Mouse (Mus musculus) mammary gland, adult 2 months (tissue): Measurements from ENCODE around the gene 4930505A04Rik. TPM values are rescaled to one million over a fixed set of nuclear protein-coding genes. Genes with fewer than 3 reads are reported as not detected.

Experiments
- polyA plus RNA-seq: library from polyadenylated mRNA; depleted of rRNA; stranded (reverse); fragments of >200 nt; gene quantifications from 2 replicates; pipeline ENCODE4 v1.2.3, GENCODE M21; 2012; ENCODE audit warnings: low replicate concordance; rRNA removed

The 4930505A04Rik gene
- polyA plus RNA-seq = 0.17 TPM in 1 of 2 replicates, not detected in the other

DNA sequence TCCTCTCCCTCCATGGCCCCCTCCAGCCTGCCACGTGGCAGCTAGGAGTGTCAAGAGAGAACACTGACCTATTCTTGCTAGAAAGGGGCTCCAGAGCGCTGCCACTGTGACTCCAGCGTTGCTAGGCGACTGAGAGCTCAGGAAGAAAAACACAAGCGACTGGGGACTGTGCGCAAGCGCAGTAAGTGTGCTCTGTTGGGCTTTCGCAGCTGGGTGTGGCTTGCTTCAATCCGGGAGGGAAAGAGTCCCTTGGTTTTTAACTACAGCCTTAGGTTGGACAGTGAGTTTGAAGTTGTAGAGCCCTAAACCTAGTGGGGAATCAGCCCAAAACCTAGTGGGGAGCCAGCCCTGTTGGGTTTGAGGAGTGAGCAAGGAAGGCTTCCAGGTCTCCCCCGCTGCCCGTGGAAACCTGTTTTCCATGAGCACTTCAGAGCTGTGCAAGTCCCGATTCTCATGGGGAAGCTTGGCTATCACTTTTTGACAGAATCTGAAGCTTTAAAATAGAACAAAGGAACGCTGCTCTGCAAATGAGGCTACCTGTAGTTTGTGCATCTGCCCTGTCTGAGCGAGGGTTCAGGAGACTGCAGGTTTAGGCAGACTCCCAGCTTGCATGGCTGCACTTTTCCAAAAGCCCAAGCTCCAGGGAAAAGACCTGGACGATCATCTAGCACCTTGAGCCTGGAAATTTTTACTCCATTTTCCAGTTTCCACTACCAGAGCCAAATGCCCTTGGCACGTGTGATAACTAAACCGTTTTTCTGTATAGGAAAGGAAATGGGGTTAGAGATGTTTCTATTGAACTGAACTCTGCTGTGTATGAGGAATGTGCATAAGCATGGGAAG lies at the start of gene 4930505A04Rik:
Gene 4930505A04Rik, minus strand, starts transcription at position 77 of the 843 bp plus-strand sequence.

Other genes with a start within 250 kb of the 4930505A04Rik start
- gene Sptbn1, start 203.7 kb downstream of the 4930505A04Rik start, polyA plus RNA-seq = 57.7 and 128 TPM in 2 replicates
- 4.4 and 9.3 TPM in 2 replicates for gene Acyp2, start 177.8 kb upstream of the 4930505A04Rik start, polyA plus RNA-seq